Mouse (Mus musculus) midbrain, embryonic 16.5 days (tissue): ENCODE results near the gene Bend3. TPM values are rescaled to one million over a fixed set of nuclear protein-coding genes. Genes with fewer than 3 reads are reported as not detected.
A peak's percentile ranks its signal among the peaks of the same experiment; 100 is the strongest.

Experiments used
- ATAC-seq: fragments of 200-750 bp; cut with Nextera tagmentation; 2 replicates; pipeline ENCODE4 v1.8.0; 2017; ENCODE audit warnings: moderate TSS enrichment
- H3K27ac ChIP-seq: fragments of 300-500 bp; sonication (generic); 2 replicates; pipeline ENCODE4 v1.5.1; 2014; ENCODE audit warnings: mild to moderate bottlenecking, low read length, mixed read lengths
- H3K27me3 ChIP-seq: fragments of 300-500 bp; sonication (generic); 2 replicates; pipeline ENCODE4 v1.6.1; 2014; ENCODE audit warnings: low read depth, low read length, mixed read lengths; ENCODE audit not compliant: control insufficient read depth, insufficient read depth
- H3K36me3 ChIP-seq: fragments of 300-500 bp; sonication (generic); 2 replicates; pipeline ENCODE4 v1.6.1; 2014; ENCODE audit warnings: mild to moderate bottlenecking, low read length, moderate library complexity, mixed read lengths; ENCODE audit not compliant: control insufficient read depth, insufficient read depth
- H3K4me1 ChIP-seq: fragments of 300-500 bp; sonication (generic); 2 replicates; pipeline ENCODE4 v1.6.1; 2014; ENCODE audit warnings: mild to moderate bottlenecking, low read length, mixed read lengths; ENCODE audit not compliant: control insufficient read depth, insufficient read depth
- H3K4me2 ChIP-seq: fragments of 300-500 bp; sonication (generic); 2 replicates; pipeline ENCODE4 v1.6.1; 2014; ENCODE audit warnings: mild to moderate bottlenecking, low read length, mixed read lengths
- H3K4me3 ChIP-seq: fragments of 300-500 bp; sonication (generic); 2 replicates; pipeline ENCODE4 v1.5.1; 2014; ENCODE audit warnings: low read depth, mild to moderate bottlenecking, low read length, moderate library complexity, mixed read lengths
- H3K9ac ChIP-seq: fragments of 300-500 bp; sonication (generic); 2 replicates; pipeline ENCODE4 v1.6.1; 2014; ENCODE audit warnings: low read depth, low read length, mixed read lengths
- H3K9me3 ChIP-seq: fragments of 300-500 bp; sonication (generic); replicated peaks from 2 replicates; pipeline ENCODE4 v1.6.1; 2014; ENCODE audit warnings: mild to moderate bottlenecking, low read length, mixed read lengths; ENCODE audit not compliant: control insufficient read depth, poor library complexity, severe bottlenecking
- WGBS: fragments of 180-500 bp; shearing (Covaris S2); extraction: QIAGEN DNeasy Blood & Tissue Kit; methylation state at CpG from one replicate; pipeline ENCODE4 v1.1.7; 2014; 5-methylcytosine and 5-hydroxymethylcytosine counted together
- polyA plus RNA-seq: library from polyadenylated mRNA; unstranded; fragments of >200 nt; fragmentation: Nextera tagmentation; extraction: Ambion mirVana; gene quantifications from 2 replicates; pipeline ENCODE4 v1.2.1, GENCODE M21; 2015

The Bend3 gene
- polyA plus RNA-seq, 1 experiment from 2014 or later: 3.1 TPM

DNA sequence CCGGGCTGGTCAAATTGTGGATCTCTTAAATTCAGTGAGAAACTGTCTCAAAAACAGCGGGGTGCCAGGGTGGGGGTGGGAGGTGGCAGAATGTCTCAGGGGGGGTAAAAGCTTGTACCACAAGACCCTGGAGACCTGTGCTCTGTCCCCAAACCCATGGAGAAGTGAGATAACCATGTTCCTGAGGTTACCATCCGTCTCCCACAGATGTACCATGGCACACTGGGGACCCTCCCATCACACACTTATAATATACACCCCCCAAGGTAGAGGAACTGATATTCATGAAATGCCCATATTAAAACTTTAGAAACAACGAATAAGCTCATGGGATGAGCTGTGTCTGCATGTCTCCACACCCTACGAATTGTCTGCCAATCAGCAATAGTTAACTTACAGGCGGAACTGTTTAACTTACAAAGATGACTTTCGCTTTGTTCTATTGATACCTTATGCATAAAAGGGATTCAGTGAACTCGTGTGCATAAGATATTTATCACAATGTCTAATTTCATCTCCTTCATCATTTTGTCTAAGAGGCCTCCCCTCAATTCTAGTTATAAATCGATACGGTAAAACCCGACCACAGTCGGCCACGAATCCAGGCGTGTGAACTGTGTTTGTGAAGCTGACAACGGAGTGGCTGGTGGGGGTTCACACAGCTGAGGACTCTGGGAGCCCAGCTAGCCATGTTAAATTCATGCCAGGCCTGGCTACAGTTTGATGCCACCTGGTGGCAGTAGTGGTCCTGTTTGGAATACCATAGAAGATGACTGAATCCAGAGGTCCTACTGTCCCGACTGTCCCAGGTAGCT lies 26.6 kb upstream of the Bend3 start:
- peaks cover 8% of the 10 kb centered on the region; the same call in 1 of the 2 replicates for H3K4me1 ChIP-seq
- peak overlapping the region; percentile 14 for H3K4me3 ChIP-seq
- no peaks in the 10 kb centered on the region for H3K27me3 ChIP-seq
- WGBS: 22% methylated on average over 16 of the region's 16 CpGs
- H3K27ac ChIP-seq: no peak overlapping the region
- peak overlapping the region; percentile 34; the same call in 1 of the 2 replicates for H3K9ac ChIP-seq
- H3K36me3 ChIP-seq: no peaks in the 10 kb centered on the region
- ATAC-seq: peak; percentile 96
- H3K9me3 ChIP-seq: no peaks in the 10 kb centered on the region
- peak overlapping the region; percentile 48 for H3K4me2 ChIP-seq

DNA sequence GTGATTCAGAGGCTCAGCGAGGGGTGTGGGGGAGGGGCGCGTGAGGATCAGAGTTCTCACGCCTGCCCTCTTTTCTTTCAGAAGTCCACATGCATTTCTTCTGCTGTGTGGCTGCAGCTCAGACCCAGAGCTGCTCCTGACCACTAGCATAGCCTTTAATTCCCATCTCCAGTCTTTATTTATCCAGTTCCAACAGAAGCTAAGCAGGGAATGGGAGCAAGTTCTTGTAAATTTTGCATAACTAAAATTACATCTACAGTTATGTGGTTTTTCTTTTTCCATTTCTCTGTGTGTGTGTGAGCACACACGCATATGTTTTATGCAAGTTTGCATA lies 26.0 kb upstream of the Bend3 start:
- Histone ChIP-seq H3K4me2 (peak overlapping the region; percentile 48), H3K9ac (peak overlapping the region; percentile 34; the same call in 1 of the 2 replicates), H3K4me1 (peaks cover 8% of the 10 kb centered on the region; the same call in 1 of the 2 replicates), H3K36me3 (no peaks in the 10 kb centered on the region), H3K9me3 (no peaks in the 10 kb centered on the region), H3K27me3 (no peaks in the 10 kb centered on the region), H3K4me3 (peak overlapping the region; percentile 14), H3K27ac (no peak overlapping the region)
- no peak for ATAC-seq
- 20% methylated on average over 5 of the region's 5 CpGs for WGBS

DNA sequence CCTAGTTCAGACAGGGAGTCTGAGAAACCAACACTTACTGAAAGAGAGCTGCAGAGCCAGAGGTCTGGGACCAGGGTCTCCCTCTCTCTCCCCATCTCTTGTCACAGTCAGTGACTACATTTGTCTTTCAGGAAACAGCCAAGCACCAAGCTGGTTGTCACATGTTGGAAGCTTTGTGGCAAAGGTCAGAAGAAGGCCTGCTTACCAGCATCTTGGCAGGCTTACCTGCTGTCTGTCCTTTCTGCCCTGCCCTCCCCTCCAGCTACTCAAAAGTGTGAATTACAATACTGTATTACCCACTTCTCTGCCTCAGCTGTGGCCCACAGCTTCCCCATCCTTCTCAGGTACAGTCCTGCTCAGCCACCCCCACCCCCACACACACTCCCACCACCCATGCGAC lies 24.4 kb upstream of the Bend3 start:
- Histone ChIP-seq H3K9ac (no peak overlapping the region), H3K27ac (no peak overlapping the region), H3K4me3 (no peak overlapping the region), H3K4me1 (peaks cover 8% of the 10 kb centered on the region; the same call in 1 of the 2 replicates), H3K27me3 (no peaks in the 10 kb centered on the region), H3K4me2 (no peak overlapping the region), H3K9me3 (no peaks in the 10 kb centered on the region), H3K36me3 (no peaks in the 10 kb centered on the region)
- ATAC-seq: no peak
- 79% methylated on average over 1 of the region's 1 CpGs for WGBS

DNA sequence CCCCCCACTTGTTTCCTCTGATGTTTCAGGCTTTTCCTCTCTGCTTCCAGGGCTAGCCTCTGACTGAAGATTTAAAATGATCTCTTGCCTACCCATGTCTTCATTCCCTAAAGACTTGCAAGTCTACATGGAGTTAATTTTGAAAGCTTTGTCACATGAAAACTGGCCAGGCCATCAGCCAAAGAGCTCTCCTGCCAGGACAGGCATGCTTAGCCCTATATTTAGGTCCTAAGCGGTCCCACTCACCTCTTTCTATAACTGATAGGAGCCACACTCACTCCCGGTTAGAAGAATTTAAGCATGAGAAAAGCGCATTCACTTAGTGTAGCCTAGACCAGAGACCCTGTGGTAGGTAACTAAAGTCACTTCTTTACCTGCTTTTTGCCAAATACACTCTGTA lies 24.0 kb upstream of the Bend3 start:
- no peak for ATAC-seq
- Histone ChIP-seq H3K27ac (no peak overlapping the region), H3K36me3 (no peaks in the 10 kb centered on the region), H3K4me1 (peaks cover 8% of the 10 kb centered on the region; the same call in 1 of the 2 replicates), H3K9ac (no peak overlapping the region), H3K27me3 (no peaks in the 10 kb centered on the region), H3K4me3 (no peak overlapping the region), H3K9me3 (no peaks in the 10 kb centered on the region), H3K4me2 (no peak overlapping the region)
- 96% methylated on average over 3 of the region's 3 CpGs for WGBS

DNA sequence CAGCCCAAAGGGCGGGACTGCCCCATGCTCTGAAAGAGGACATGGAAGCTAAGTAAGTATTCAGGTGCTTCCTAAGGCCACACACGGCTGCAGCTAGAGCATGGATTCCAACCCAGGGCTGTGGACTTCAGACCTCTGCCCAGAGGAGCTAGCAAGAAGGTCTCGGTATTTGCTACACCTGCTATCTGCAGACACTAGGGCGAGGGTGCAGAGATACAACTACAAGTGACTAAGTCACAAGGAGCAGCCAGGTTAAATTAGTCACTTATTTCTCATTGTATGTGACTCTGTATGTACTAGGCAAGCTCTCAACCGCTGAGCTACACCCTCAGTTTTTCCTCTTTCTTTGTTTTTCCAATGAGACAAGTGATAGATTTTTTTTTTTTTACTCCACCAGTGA lies 15.8 kb upstream of the Bend3 start:
- H3K4me1 ChIP-seq: no peaks in the 10 kb centered on the region
- H3K27me3 ChIP-seq: no peaks in the 10 kb centered on the region
- no peak overlapping the region for H3K27ac ChIP-seq
- no peak overlapping the region for H3K9ac ChIP-seq
- no peaks in the 10 kb centered on the region for H3K9me3 ChIP-seq
- no peak overlapping the region for H3K4me3 ChIP-seq
- H3K4me2 ChIP-seq: no peak overlapping the region
- 89% methylated on average over 5 of the region's 5 CpGs for WGBS
- H3K36me3 ChIP-seq: no peaks in the 10 kb centered on the region
- ATAC-seq: no peak

DNA sequence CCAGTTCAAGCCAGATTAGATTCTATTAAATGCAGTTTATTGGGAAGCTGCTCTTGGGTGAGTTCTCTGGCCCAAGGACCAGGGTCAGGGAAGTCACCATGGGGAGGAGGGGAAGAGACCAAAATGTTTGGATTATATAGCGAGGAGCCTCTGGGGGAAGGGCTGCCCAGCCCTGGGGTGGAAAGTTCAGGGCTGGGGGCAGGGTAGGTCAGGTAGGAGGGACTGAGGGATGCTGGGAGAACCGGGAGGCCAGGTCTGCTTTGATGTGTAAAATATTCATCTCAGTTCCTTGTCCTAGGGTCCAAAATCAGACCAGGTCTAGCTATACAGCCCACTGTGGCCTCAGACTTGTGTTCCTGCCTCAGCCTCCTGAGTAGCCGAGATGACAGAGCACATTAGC lies 15.4 kb upstream of the Bend3 start:
- no peaks in the 10 kb centered on the region for H3K27me3 ChIP-seq

DNA sequence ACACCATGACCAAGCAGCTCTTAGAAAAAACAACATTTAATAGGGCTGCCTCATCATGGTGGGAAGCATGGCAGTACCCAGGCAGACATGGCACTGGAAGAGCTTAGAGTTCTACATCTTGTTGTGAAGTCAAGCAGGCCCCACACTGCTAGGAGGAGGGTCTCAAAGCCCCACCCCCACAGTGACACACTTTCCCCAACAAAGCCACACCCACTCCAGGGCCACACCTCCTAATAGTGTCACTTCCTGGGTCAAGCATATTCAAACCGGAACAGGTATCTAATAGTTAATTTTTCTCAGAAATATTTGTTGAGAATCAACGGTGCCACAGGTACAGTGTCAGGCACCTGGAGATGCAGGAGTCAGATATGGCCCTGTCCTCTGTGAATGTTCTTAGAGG lies 12.4 kb upstream of the Bend3 start:
- Histone ChIP-seq H3K4me3 (no peak overlapping the region), H3K9me3 (no peaks in the 10 kb centered on the region), H3K27ac (no peak overlapping the region), H3K4me2 (no peak overlapping the region), H3K4me1 (no peaks in the 10 kb centered on the region), H3K36me3 (no peaks in the 10 kb centered on the region), H3K27me3 (no peaks in the 10 kb centered on the region), H3K9ac (no peak overlapping the region)
- ATAC-seq: no peak
- 96% methylated on average over 2 of the region's 2 CpGs for WGBS

More for the DNA sequence above, 15.4 kb upstream of the Bend3 start:
- Histone ChIP-seq H3K36me3 (no peaks in the 10 kb centered on the region), H3K4me1 (no peaks in the 10 kb centered on the region), H3K9me3 (no peaks in the 10 kb centered on the region), H3K27ac (no peak overlapping the region), H3K4me2 (no peak overlapping the region), H3K9ac (no peak overlapping the region), H3K4me3 (no peak overlapping the region)
- WGBS: 75% methylated on average over 3 of the region's 3 CpGs
- no peak for ATAC-seq

DNA sequence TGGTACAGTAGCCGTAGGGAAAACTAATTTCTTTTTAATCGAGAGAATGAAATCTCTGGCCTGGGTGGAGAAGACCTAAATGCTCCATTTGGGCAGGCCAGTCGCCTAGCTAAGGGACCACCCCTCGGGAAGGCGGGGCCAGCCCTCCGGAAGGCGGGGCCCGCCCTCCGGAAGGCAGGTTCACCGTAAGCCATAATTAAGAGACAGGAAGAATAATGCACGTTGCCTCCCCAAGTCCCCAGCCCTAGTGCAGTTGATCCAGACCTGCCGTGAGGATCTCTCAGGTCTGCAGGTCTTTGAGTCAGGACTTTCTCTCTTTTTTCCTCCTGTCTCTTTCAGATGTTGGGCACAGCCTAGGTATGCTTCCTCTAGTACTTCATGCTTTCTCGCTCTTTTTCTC lies 11.0 kb upstream of the Bend3 start:
- Histone ChIP-seq H3K27me3 (no peaks in the 10 kb centered on the region), H3K27ac (no peak overlapping the region), H3K9ac (no peak overlapping the region), H3K4me1 (no peaks in the 10 kb centered on the region), H3K9me3 (no peaks in the 10 kb centered on the region), H3K4me2 (no peak overlapping the region), H3K36me3 (no peaks in the 10 kb centered on the region), H3K4me3 (no peak overlapping the region)
- 52% methylated on average over 13 of the region's 13 CpGs for WGBS
- ATAC-seq: no peak

DNA sequence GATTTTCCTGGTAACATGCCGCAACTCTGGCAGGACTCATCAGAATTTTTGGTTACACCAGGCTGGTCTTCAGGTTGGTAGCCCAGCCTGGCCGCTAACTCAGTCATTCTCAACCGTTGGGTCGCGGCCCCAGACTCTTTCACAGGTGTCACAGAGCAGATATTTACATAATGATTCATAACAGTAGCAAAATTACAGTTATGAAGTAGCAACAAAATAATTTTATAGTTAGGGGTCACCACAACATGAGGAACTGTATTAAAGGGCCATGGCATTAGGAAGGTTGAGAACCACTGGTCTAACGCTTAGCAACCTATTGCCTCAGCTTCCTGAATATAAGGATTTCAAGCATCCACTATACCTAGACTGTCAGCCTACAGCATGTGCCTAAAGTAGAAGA lies 10.3 kb upstream of the Bend3 start:
- no peaks in the 10 kb centered on the region for H3K4me1 ChIP-seq
- WGBS: 93% methylated on average over 6 of the region's 6 CpGs
- no peaks in the 10 kb centered on the region for H3K36me3 ChIP-seq
- no peak for ATAC-seq
- no peaks in the 10 kb centered on the region for H3K9me3 ChIP-seq
- H3K27ac ChIP-seq: no peak overlapping the region
- H3K4me2 ChIP-seq: no peak overlapping the region
- no peak overlapping the region for H3K4me3 ChIP-seq
- no peaks in the 10 kb centered on the region for H3K27me3 ChIP-seq
- no peak overlapping the region for H3K9ac ChIP-seq
